Mouse (Mus musculus) MEL (cell line): ENCODE data around the gene Sgca. TPM values are rescaled to one million over a fixed set of nuclear protein-coding genes. Genes with fewer than 3 reads are reported as not detected.

Source experiments
- DNase-seq: peaks from one replicate; pipeline ENCODE4 v3.0.0; 2011; ENCODE audit warnings: low read depth, low spot score
- H3K27ac ChIP-seq: 2 replicates; pipeline ENCODE4 v1.5.1; 2012; ENCODE audit warnings: low read depth, mild to moderate bottlenecking, control low read depth, low read length, moderate library complexity; ENCODE audit not compliant: control insufficient read depth
- H3K27me3 ChIP-seq, 2 experiments: fragments of 150-350 bp in 1 of 2; sonication (generic) in 1 of 2; 2 replicates each; pipeline ENCODE4 v1.6.1; 2012; ENCODE audit warnings: low read length in 2 of 2, mild to moderate bottlenecking in 2 of 2, improper control_type of control experiment in 1 of 2, moderate library complexity in 1 of 2; ENCODE audit not compliant: insufficient read depth in 2 of 2, control insufficient read depth in 1 of 2
- H3K36me3 ChIP-seq, 2 experiments: 2 replicates each; pipeline ENCODE4 v1.6.1; 2012 to 2014; ENCODE audit warnings: low read length in 2 of 2, improper control_type of control experiment in 1 of 2, inconsistent platforms in 1 of 2, mild to moderate bottlenecking in 1 of 2; ENCODE audit not compliant: insufficient read depth in 2 of 2, control insufficient read depth in 1 of 2
- H3K4me1 ChIP-seq, 2 experiments: fragments of 150-350 bp in 1 of 2; sonication (generic) in 1 of 2; 2 replicates each; pipeline ENCODE4 v1.6.1; 2012; ENCODE audit warnings: low read length in 2 of 2, improper control_type of control experiment in 1 of 2, mild to moderate bottlenecking in 1 of 2; ENCODE audit not compliant: insufficient read depth in 2 of 2, control insufficient read depth in 1 of 2
- H3K4me3 ChIP-seq, 2 experiments: fragments of 150-350 bp in 1 of 2; sonication (generic) in 1 of 2; 2 replicates each; pipeline ENCODE4 v1.5.1; 2012; ENCODE audit warnings: low read depth in 2 of 2, low read length in 2 of 2, mild to moderate bottlenecking in 2 of 2, moderate library complexity in 2 of 2, control low read depth in 1 of 2, improper control_type of control experiment in 1 of 2; ENCODE audit not compliant: control insufficient read depth in 1 of 2, insufficient read depth in 1 of 2
- H3K79me2 ChIP-seq: 2 replicates; pipeline ENCODE4 v1.6.1; 2012; ENCODE audit warnings: mild to moderate bottlenecking, low read length, moderate library complexity; ENCODE audit not compliant: control insufficient read depth, poor library complexity, insufficient read depth
- H3K9ac ChIP-seq: 2 replicates; pipeline ENCODE4 v1.6.1; 2012; ENCODE audit warnings: low read depth, mild to moderate bottlenecking, control low read depth, low read length, moderate library complexity; ENCODE audit not compliant: control insufficient read depth, poor library complexity, severe bottlenecking
- H3K9me3 ChIP-seq: fragments of 150-350 bp; sonication (generic); replicated peaks from 2 replicates; pipeline ENCODE4 v1.6.1; 2012; ENCODE audit warnings: mild to moderate bottlenecking, low read length, improper control_type of control experiment, moderate library complexity; ENCODE audit not compliant: insufficient read depth
- BHLHE40 ChIP-seq: IDR thresholded peaks from 2 replicates; pipeline ENCODE4 v1.6.1; 2012; ENCODE audit warnings: low read depth, mild to moderate bottlenecking, inconsistent platforms, low read length, improper control_type of control experiment, borderline replicate concordance
- CHD1 ChIP-seq: IDR thresholded peaks from 2 replicates; pipeline ENCODE4 v1.6.1; 2012; ENCODE audit warnings: low read depth, mild to moderate bottlenecking, inconsistent platforms, low read length, improper control_type of control experiment
- EP300 ChIP-seq, 2 experiments: IDR thresholded peaks; 2 replicates each; pipeline ENCODE4 v1.6.1; 2011; ENCODE audit warnings: improper control_type of control experiment in 2 of 2, low read length in 2 of 2, low read depth in 1 of 2, mild to moderate bottlenecking in 1 of 2
- ETS1 ChIP-seq: IDR thresholded peaks from 2 replicates; pipeline ENCODE4 v1.6.1; 2012; ENCODE audit warnings: low read depth, mild to moderate bottlenecking, inconsistent platforms, low read length, improper control_type of control experiment, moderate library complexity
- HCFC1 ChIP-seq: IDR thresholded peaks from 2 replicates; pipeline ENCODE4 v1.6.1; 2012; ENCODE audit warnings: low read depth, mild to moderate bottlenecking, inconsistent platforms, low read length, improper control_type of control experiment, moderate library complexity
- JUND ChIP-seq: IDR thresholded peaks from 2 replicates; pipeline ENCODE4 v1.6.1; 2011; ENCODE audit warnings: low read depth, mild to moderate bottlenecking, improper control_type of control experiment, low read length
- MAX ChIP-seq: IDR thresholded peaks from 2 replicates; pipeline ENCODE4 v1.6.1; 2011; ENCODE audit warnings: low read length, improper control_type of control experiment
- MXI1 ChIP-seq: IDR thresholded peaks from 2 replicates; pipeline ENCODE4 v1.6.1; 2011; ENCODE audit warnings: mild to moderate bottlenecking, low read depth, low read length, improper control_type of control experiment
- MYB ChIP-seq: IDR thresholded peaks from 2 replicates; pipeline ENCODE4 v1.6.1; 2011; ENCODE audit warnings: mild to moderate bottlenecking, low read depth, low read length, improper control_type of control experiment
- NELFE ChIP-seq: IDR thresholded peaks from 2 replicates; pipeline ENCODE4 v1.6.1; 2011; ENCODE audit warnings: low read depth, low read length, improper control_type of control experiment
- POLR2AphosphoS2 ChIP-seq: IDR thresholded peaks from 2 replicates; pipeline ENCODE4 v1.6.1; 2011; ENCODE audit warnings: low read length, improper control_type of control experiment
- POLR2AphosphoS5 ChIP-seq: IDR thresholded peaks from 2 replicates; pipeline ENCODE4 v1.6.1; 2012; ENCODE audit warnings: low read depth, borderline replicate concordance, mild to moderate bottlenecking, inconsistent platforms, low read length, moderate library complexity, mixed read lengths
- RAD21 ChIP-seq: IDR thresholded peaks from 2 replicates; pipeline ENCODE4 v1.6.1; 2011; ENCODE audit warnings: mild to moderate bottlenecking, low read depth, low read length, improper control_type of control experiment
- SMC3 ChIP-seq: IDR thresholded peaks from 2 replicates; pipeline ENCODE4 v1.6.1; 2011; ENCODE audit warnings: low read depth, low read length, improper control_type of control experiment
- TAL1 ChIP-seq: IDR thresholded peaks from 2 replicates; pipeline ENCODE4 v1.6.1; 2012; ENCODE audit warnings: mild to moderate bottlenecking, inconsistent platforms, low read length, moderate library complexity, mixed read lengths
- TBP ChIP-seq: IDR thresholded peaks from 2 replicates; pipeline ENCODE4 v1.8.0; 2011; ENCODE audit warnings: low read depth, low read length, improper control_type of control experiment
- UBTF ChIP-seq: IDR thresholded peaks from 2 replicates; pipeline ENCODE4 v1.6.1; 2012; ENCODE audit warnings: low read depth, mild to moderate bottlenecking, inconsistent platforms, low read length, improper control_type of control experiment, moderate library complexity, borderline replicate concordance; ENCODE audit not compliant: insufficient read depth
- USF2 ChIP-seq, 2 experiments: IDR thresholded peaks; 2 replicates each; pipeline ENCODE4 v1.6.1; 2011 to 2012; ENCODE audit warnings: improper control_type of control experiment in 2 of 2, low read length in 2 of 2, borderline replicate concordance in 1 of 2, inconsistent platforms in 1 of 2, low read depth in 1 of 2, mild to moderate bottlenecking in 1 of 2; ENCODE audit not compliant: insufficient read depth in 1 of 2
- ZKSCAN1 ChIP-seq: IDR thresholded peaks from 2 replicates; pipeline ENCODE4 v1.6.1; 2012; ENCODE audit warnings: low read depth, mild to moderate bottlenecking, inconsistent platforms, low read length, improper control_type of control experiment, moderate library complexity
- polyA plus RNA-seq, 2 experiments: library from polyadenylated mRNA; stranded (reverse) in 1 of 2; unstranded in 1 of 2; fragments of >175 nt in 1 of 2; fragments of >200 nt in 1 of 2; gene quantifications; 2 replicates each; pipeline versions ENCODE4 v1.2.1 to v1.2.4; 2012; ENCODE audit warnings: low replicate concordance in 2 of 2, low read depth in 1 of 2; ENCODE audit not compliant: insufficient read length in 2 of 2, insufficient read depth in 1 of 2, missing spikeins in 1 of 2
- total RNA-seq: library from RNA; depleted of rRNA; stranded (reverse); fragments of 300-350 nt; gene quantifications from 2 replicates; pipeline ENCODE4 v1.2.3, GENCODE M21; 2012

Sgca gene
- total and polyA plus RNA-seq, 3 experiments, result not detected

GRCm38 (mm10) chr11:94926431-94926830 lies 49.7 kb downstream of the Sgca start:
- no peak for TF ChIP-seq MXI1
- TF ChIP-seq TAL1, result no peak
- no peak for TF ChIP-seq JUND
- TF ChIP-seq HCFC1, result no peak
- no peak for TF ChIP-seq NELFE
- TF ChIP-seq UBTF, result no peak
- TF ChIP-seq CHD1, result no peak
- TF ChIP-seq BHLHE40, result no peak
- TF ChIP-seq MAX, result no peak
- TF ChIP-seq USF2 (IDR thresholded peaks at IDR 0.05; ENCODE audit: borderline replicate concordance in 1 of 2, insufficient read depth in 1 of 2, low read depth in 1 of 2, low read length in 2 of 2), result no peak
- TF ChIP-seq ZKSCAN1, result no peak
- Histone ChIP-seq H3K9ac (no peak overlapping the region), H3K4me3 (no peak overlapping the region), H3K27me3 (peaks cover 4 to 7% of the 10 kb centered on the region in 2 experiments), H3K4me1 (no peaks in the 10 kb centered on the region), H3K27ac (no peak overlapping the region), H3K79me2 (no peaks in the 10 kb centered on the region), H3K36me3 (no peaks in the 10 kb centered on the region), H3K9me3 (no peaks in the 10 kb centered on the region)
- no peak for DNase-seq

- Histone ChIP-seq H3K9ac (no peak overlapping the region), H3K79me2 (no peaks in the 10 kb centered on the region), H3K27ac (no peak overlapping the region), H3K27me3 (peaks cover 3 to 6% of the 10 kb centered on the region in 2 experiments), H3K36me3 (no peaks in the 10 kb centered on the region), H3K9me3 (no peaks in the 10 kb centered on the region), H3K4me1 (no peaks in the 10 kb centered on the region), H3K4me3 (no peak overlapping the region)
- no peak for DNase-seq
- TF ChIP-seq POLR2AphosphoS5 (no peak), RAD21 (no peak), MXI1 (no peak)
These were observed 51.1 kb downstream of the Sgca start for GRCm38 (mm10) chr11:94924977-94925376.

GRCm38 (mm10) chr11:94920996-94921401 lies 55.1 kb downstream of the Sgca start:
- H3K4me1 ChIP-seq, result no peaks in the 10 kb centered on the region
- H3K36me3 ChIP-seq, result no peaks in the 10 kb centered on the region
- no peak for DNase-seq
- H3K27ac ChIP-seq, result no peak overlapping the region
- H3K9ac ChIP-seq, result no peak overlapping the region
- no peak overlapping the region for H3K4me3 ChIP-seq
- no peaks in the 10 kb centered on the region for H3K9me3 ChIP-seq
- TF ChIP-seq SMC3 (no peak), TBP (no peak), ETS1 (no peak), TAL1 (no peak), RAD21 (no peak), POLR2AphosphoS2 (no peak), EP300 (IDR thresholded peaks at IDR 0.05; ENCODE audit: low read depth in 1 of 2, low read length in 2 of 2) (no peak), MYB (no peak)
- H3K79me2 ChIP-seq, result no peaks in the 10 kb centered on the region
- peaks cover 0 to 15% of the 10 kb centered on the region in 2 experiments for H3K27me3 ChIP-seq
